In genomic region chr4:41710229-41710628, GRCm38 (mm10) we compare ENCODE assay signal across 27 mouse cellular contexts. TPM values are rescaled to one million over a fixed set of nuclear protein-coding genes. Genes with fewer than 3 reads are reported as not detected.
A peak's percentile ranks its signal among the peaks of the same experiment; 100 is the strongest.
DNase-seq lines count a peak whose midpoint lies in the region; ATAC-seq and TF ChIP-seq lines count a peak whose summit lies in the region.
"Had no signal": no experiment of that assay in that cellular context is flagged by ENCODE, and none has a peak within 500 bp of the region (broad histone marks: within the 10 kb centered on the region; RNA-seq: fewer than 3 reads in every experiment).

No protein-coding gene starts in this region.

- no peak for DNase-seq in gastrocnemius, adult 2 months
- DNase-seq in gastrocnemius, postnatal 36 days = no peak
- no peak for DNase-seq in layer of hippocampus, adult 2 months (ENCODE audit: low spot score in 2 of 2)
- DNase-seq in layer of hippocampus, adult 8-10 months (ENCODE audit: low spot score in 2 of 2) = no peak
- DNase-seq in lung, postnatal 0 days (ENCODE audit: low spot score) = no peak
- DNase-seq in lung, postnatal 4 days = no peak
- peak; percentile 30 for DNase-seq in R1 (ENCODE audit: low read depth, low spot score)
- DNase-seq: adrenal gland, postnatal 36 days; cerebellum, adult 11-12 months; kidney, adult 8-10 months; kidney, postnatal 14 days; layer of hippocampus, postnatal 36 days; thymus, adult 2 months; thymus, postnatal 4 days had no signal

- H3K27ac ChIP-seq in gastrocnemius, adult 2 months = no peak overlapping the region
- H3K27ac ChIP-seq in layer of hippocampus, adult 2 months = no peak overlapping the region
- no peak overlapping the region for H3K27ac ChIP-seq in lung, postnatal 0 days (ENCODE audit: low read length)
- H3K27ac ChIP-seq: embryonic facial prominence, embryonic 10.5 days; lung, embryonic 15.5 days; macrophage had no signal

- H3K36me3 ChIP-seq in lung, postnatal 0 days (ENCODE audit: insufficient read depth, low read length) = no peaks in the 10 kb centered on the region

- no peak for ATAC-seq in lung, postnatal 0 days
- no peak for ATAC-seq in CD4-positive, CD25-positive, alpha-beta regulatory T cell, adult 4 months

- H3K4me3 ChIP-seq in gastrocnemius, adult 2 months = no peak overlapping the region
- H3K4me3 ChIP-seq in layer of hippocampus, adult 2 months = no peak overlapping the region
- H3K4me3 ChIP-seq in lung, postnatal 0 days (ENCODE audit: low read depth, low read length) = no peak overlapping the region
- H3K4me3 ChIP-seq: embryonic facial prominence, embryonic 10.5 days; lung, embryonic 15.5 days had no signal

- H3K4me1 ChIP-seq in lung, postnatal 0 days (ENCODE audit: insufficient read depth, low read depth, low read length) = peaks cover 18% of the 10 kb centered on the region; the same call in 1 of the 2 replicates

- no peak overlapping the region for H3K4me2 ChIP-seq in lung, postnatal 0 days (replicated peaks; ENCODE audit: low read depth, low read length)
- H3K4me2 ChIP-seq: heart, embryonic 11.5 days; lung, embryonic 15.5 days had no signal

- 51% methylated on average over 4 of the region's 4 CpGs for WGBS in lung, postnatal 0 days

- TF ChIP-seq CTCF in gastrocnemius, adult 2 months (IDR thresholded peaks at IDR 0.05) = peak; percentile 38
- TF ChIP-seq CTCF in layer of hippocampus, adult 2 months (conservative IDR thresholded peaks at IDR 0.05) = peak; percentile 62
- TF ChIP-seq CTCF in lung, postnatal 0 days (IDR thresholded peaks at IDR 0.05) = peak; percentile 29

- no peaks in the 10 kb centered on the region for H3K9me3 ChIP-seq in lung, postnatal 0 days (ENCODE audit: low read length)
- H3K9me3 ChIP-seq: embryonic facial prominence, embryonic 10.5 days; lung, embryonic 15.5 days had no signal

- H3K9ac ChIP-seq in lung, postnatal 0 days (replicated peaks; ENCODE audit: low read depth) = no peak overlapping the region
- H3K9ac ChIP-seq: lung, embryonic 15.5 days had no signal

- no peak for TF ChIP-seq EP300 in lung, postnatal 0 days (IDR thresholded peaks at IDR 0.05)

- H3K27me3 ChIP-seq in lung, postnatal 0 days (replicated peaks; ENCODE audit: insufficient read depth, low read length) = no peaks in the 10 kb centered on the region

- intact Hi-C loops in gastrocnemius, adult 2 months (cut with DNase I) = no loop called here
- intact Hi-C loops in gastrocnemius, postnatal 36 days (cut with DNase I) = loop anchor here (5.0 kb wide), 1 partner anchor 243 kb away; the partner anchor contains the start of gene Nudt2

RNA-seq across cellular contexts. Expression of gene Rpp25l, which starts 3.1 kb away (rescaled TPM):
- total RNA-seq in gastrocnemius, adult 2 months (2021) = 10 to 100 TPM; 50.1 to 58.4 TPM
- total RNA-seq in gastrocnemius, postnatal 36 days (2021) = 10 to 100 TPM; 46.8 to 50.0 TPM
- 10 to 100 TPM; 29.4 to 31.0 TPM for total RNA-seq in layer of hippocampus, adult 2 months (2021)
- total RNA-seq in layer of hippocampus, adult 8-10 months (2022) = 10 to 100 TPM; 25.7 to 31.7 (median 30.2) TPM
- polyA plus RNA-seq in lung, postnatal 0 days (2015; fragmentation: Nextera tagmentation; extraction: Ambion mirVana) = 45.6 and 51.8 TPM in 2 replicates
- 10 to 100 TPM; 57.2 to 58.2 TPM for polyA plus RNA-seq in CD4-positive, CD25-positive, alpha-beta regulatory T cell, adult 4 months (2017; shearing (Covaris generic))

RNA-seq across cellular contexts. Expression of gene Il11ra1, which starts 10.4 kb away (rescaled TPM):
- total RNA-seq in gastrocnemius, adult 2 months (2021) = 10 to 100 TPM; 33.3 to 73.4 TPM
- 10 to 100 TPM; 30.8 to 41.2 TPM for total RNA-seq in gastrocnemius, postnatal 36 days (2021)
- total RNA-seq in layer of hippocampus, adult 2 months (2021) = 10 to 100 TPM; 39.1 to 43.3 TPM
- 10 to 100 TPM; 39.9 to 44.4 (median 41.6) TPM for total RNA-seq in layer of hippocampus, adult 8-10 months (2022)
- 62.1 and 72.6 TPM in 2 replicates for polyA plus RNA-seq in lung, postnatal 0 days (2015; fragmentation: Nextera tagmentation; extraction: Ambion mirVana)
- 10 to 100 TPM in 1 of 2 experiments, 1 to 10 TPM in 1; 10.0 to 14.0 TPM for polyA plus RNA-seq in CD4-positive, CD25-positive, alpha-beta regulatory T cell, adult 4 months (2017; shearing (Covaris generic))

RNA-seq across cellular contexts. Expression of gene Dctn3, which starts 12.7 kb away (rescaled TPM):
- total RNA-seq in gastrocnemius, adult 2 months (2021) = 10 to 100 TPM; 40.6 to 42.4 TPM
- total RNA-seq in gastrocnemius, postnatal 36 days (2021) = 10 to 100 TPM; 40.9 to 41.9 TPM
- 100 to 1,000 TPM; 136 to 153 TPM for total RNA-seq in layer of hippocampus, adult 2 months (2021)
- total RNA-seq in layer of hippocampus, adult 8-10 months (2022) = 100 to 1,000 TPM; 141 to 156 (median 152) TPM
- polyA plus RNA-seq in lung, postnatal 0 days (2015; fragmentation: Nextera tagmentation; extraction: Ambion mirVana) = 143 and 151 TPM in 2 replicates
- polyA plus RNA-seq in CD4-positive, CD25-positive, alpha-beta regulatory T cell, adult 4 months (2017; shearing (Covaris generic)) = 10 to 100 TPM; 91.6 to 93.7 TPM

RNA-seq across cellular contexts. Expression of gene Cntfr, which starts 13.3 kb away (rescaled TPM):
- total RNA-seq in gastrocnemius, adult 2 months (2021) = 10 to 100 TPM; 27.3 to 55.3 TPM
- total RNA-seq in gastrocnemius, postnatal 36 days (2021) = 10 to 100 TPM; 24.8 to 31.1 TPM
- total RNA-seq in layer of hippocampus, adult 2 months (2021) = 10 to 100 TPM; 96.5 to 98.8 TPM
- 10 to 100 TPM; 84.3 to 93.9 (median 90.2) TPM for total RNA-seq in layer of hippocampus, adult 8-10 months (2022)
- 0.77 and 1.1 TPM in 2 replicates for polyA plus RNA-seq in lung, postnatal 0 days (2015; fragmentation: Nextera tagmentation; extraction: Ambion mirVana)
- not detected for polyA plus RNA-seq in CD4-positive, CD25-positive, alpha-beta regulatory T cell, adult 4 months (2017; shearing (Covaris generic))
- total RNA-seq: CH12.LX; hematopoietic stem cell, adult 5-6 weeks; monocyte, adult 5-6 weeks had no signal
- polyA plus RNA-seq: macrophage had no signal

RNA-seq across cellular contexts. Expression of gene Arid3c, which starts 20.7 kb away (rescaled TPM):
- not detected for total RNA-seq in gastrocnemius, adult 2 months (2021)
- total RNA-seq in gastrocnemius, postnatal 36 days (2021) = not detected
- total RNA-seq in layer of hippocampus, adult 2 months (2021) = not detected
- total RNA-seq in layer of hippocampus, adult 8-10 months (2022) = not detected
- polyA plus RNA-seq in lung, postnatal 0 days (2015; fragmentation: Nextera tagmentation; extraction: Ambion mirVana) = 0.06 TPM in 1 of 2 replicates, not detected in the other
- polyA plus RNA-seq in CD4-positive, CD25-positive, alpha-beta regulatory T cell, adult 4 months (2017; shearing (Covaris generic)) = not detected
- total RNA-seq: adrenal gland, postnatal 36 days; CH12.LX; gastrocnemius, adult 18-20 months; hematopoietic stem cell, adult 5-6 weeks; layer of hippocampus, adult 18-20 months; layer of hippocampus, postnatal 36 days; monocyte, adult 5-6 weeks had no signal
- polyA plus RNA-seq: gonadal fat pad, adult 2 months; heart, embryonic 11.5 days; heart, postnatal 0 days; lung, embryonic 15.5 days; macrophage; stomach, embryonic 16.5 days had no signal
